Mouse (Mus musculus) right cerebral cortex, postnatal 25 days (tissue): ENCODE measurements at regions not wholly inside any gene's neighbourhood (a gene's known extent, or its start where the extent isn't known, plus 50 kb on each side); places are given as distances from the start of the nearest gene placed in this dataset.

Source experiments
- DNase-seq: peaks from one replicate; pipeline ENCODE4 v3.0.0; 2022

DNA sequence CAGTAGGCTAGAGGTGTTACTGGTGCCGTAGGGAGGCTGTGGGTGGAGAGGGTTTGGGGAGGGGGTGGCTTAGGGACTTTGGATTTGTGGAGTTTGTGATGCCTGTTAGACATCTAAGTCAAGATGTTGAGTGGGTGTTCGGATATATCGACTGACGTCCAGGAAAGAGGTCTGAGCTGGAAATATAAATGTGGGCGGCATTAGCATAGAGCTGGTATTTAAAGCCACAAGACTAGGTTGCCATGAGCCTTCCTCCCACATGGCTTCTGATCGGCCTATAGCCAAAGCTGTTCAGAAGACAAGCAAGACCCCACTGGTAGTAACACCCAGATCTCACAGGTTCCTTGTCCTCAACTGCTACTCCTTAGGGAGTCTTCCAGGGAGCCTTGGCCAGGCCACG lies 184.9 kb downstream of the Tle3 start:
- DNase-seq: peak; percentile 27

DNA sequence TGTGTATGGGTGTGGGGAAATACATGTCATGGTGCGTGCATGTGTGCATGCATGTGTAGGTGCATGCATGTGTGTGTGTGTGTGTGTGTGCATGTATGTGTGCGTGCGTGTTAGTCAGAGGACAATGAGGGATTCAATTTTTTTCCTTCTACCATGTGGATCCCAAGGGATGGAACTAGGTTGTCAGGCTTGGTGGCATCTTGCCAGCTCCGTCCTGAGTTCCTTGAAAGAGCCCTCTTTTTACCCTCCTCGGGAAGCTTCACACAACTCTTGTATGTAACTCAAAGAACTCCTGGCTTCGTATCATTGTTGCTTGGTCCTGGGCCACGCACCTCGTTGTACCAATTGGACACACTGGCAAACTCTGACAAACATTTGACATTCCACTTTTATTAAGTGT lies 183.0 kb downstream of the Tle3 start:
- no peak for DNase-seq

DNA sequence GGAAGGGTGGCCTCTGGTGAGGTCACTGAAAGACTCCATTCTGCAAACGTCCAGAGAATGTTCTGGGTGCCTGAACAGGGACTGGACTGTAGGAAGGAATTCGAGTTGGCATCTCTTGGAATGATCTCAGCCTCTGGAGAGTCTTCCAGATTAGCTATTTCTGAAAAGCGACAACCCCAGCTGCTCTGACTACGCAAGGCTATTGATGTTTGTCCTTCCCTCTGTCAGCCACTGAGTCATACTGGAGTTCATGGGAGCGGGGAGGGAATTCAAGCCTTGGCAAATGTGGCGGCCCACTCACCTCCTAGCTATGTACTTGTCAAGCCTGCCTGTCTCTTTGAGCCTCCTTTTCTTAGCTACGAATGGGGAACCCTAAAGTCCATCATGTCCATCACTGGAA lies 182.4 kb downstream of the Tle3 start:
- DNase-seq: no peak

DNA sequence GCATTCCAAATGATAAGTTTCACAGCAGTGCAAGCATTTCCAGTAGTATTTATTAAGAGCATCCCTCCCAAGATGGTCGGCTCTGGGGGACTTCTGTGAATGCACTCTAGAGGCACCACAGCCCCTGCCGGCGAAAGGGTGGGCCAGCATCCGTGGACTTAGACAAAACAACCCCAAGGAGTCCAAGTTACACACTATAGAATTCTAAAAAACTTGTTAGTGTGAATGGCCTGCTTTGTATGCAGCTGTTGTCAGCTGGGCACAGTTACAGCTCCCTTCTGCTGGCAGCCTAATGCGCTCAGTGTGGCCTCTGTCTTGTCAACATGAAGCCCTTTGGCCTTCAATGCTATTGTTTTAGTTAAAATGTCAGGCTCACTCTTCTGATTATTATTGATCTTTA lies 181.5 kb downstream of the Tle3 start:
- DNase-seq: no peak

DNA sequence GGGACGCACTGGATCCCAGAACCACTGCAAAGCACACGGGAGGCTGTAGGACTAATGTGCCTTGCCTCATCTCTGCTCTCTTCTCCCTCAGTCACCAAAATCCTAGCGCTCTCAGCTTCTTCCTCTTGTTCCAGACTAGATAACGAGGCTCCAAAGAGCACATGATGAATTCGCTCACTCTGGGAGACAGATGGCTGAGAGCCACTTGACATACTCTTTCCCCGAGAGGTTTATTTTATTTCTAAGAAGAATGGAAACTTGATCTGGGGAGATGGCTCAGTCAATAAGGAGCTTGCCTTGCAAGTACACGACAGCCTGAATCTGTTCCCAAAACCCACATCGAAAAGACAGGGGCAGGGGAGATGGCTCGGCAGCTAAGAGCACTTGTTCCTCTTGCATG lies 179.2 kb downstream of the Tle3 start:
- no peak for DNase-seq

DNA sequence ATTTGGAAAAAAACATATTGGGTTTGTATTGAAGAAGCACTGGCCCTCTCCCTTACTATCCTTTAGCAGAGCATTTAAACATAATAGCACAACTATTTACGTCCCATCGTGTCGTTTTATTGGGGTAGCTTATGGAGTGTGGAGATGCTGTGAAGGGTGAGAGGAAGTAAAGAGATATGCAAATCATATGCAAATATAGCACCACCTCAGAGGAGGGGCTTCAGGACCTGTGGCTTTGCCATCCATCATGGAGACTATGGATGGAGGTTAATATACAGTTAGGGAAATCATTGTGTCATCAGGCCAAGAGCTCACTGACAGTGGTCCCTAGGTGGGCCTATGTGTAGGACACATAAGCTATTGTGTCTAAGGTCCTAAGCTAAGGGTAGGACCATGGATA lies 178.2 kb downstream of the Tle3 start:
- no peak for DNase-seq

GRCm38 (mm10) chr9:61549692-61550241 lies 177.6 kb downstream of the Tle3 start:
- DNase-seq: no peak

GRCm38 (mm10) chr9:61537316-61538189 lies 165.4 kb downstream of the Tle3 start:
- DNase-seq: no peak

- DNase-seq: no peak
Measured at GRCm38 (mm10) chr9:61533237-61533636, 161.1 kb downstream of the Tle3 start.

- DNase-seq: no peak
Measured at GRCm38 (mm10) chr9:61530263-61531045, 158.3 kb downstream of the Tle3 start.

DNA sequence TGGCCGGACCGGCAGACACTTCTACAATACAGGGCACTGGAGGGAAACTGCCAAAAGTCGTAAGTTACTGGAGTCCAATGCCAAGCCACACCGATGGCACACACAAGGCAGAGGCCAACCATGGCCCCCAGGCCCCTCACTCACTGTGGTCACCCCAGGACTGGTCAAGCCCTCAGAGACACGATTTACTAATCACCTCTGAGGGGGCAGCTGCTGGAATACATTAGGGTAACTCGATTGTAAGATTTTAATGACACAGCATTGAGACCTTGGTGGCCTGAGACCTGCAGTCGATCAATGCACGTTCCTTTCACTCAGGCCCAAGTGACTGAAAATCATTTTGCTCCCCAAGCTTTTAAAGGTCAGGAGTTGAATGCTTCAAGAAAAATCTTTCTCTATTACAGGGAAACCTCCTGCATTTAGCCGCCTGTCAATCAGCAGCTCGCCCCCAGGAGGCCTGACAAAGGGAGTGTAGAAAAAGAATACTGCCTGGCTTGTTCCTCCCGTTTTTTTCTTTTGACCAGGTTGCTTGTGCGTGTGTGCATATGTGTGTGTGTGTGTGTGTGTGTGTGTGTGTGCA lies 156.2 kb downstream of the Tle3 start:
- DNase-seq: no peak

DNA sequence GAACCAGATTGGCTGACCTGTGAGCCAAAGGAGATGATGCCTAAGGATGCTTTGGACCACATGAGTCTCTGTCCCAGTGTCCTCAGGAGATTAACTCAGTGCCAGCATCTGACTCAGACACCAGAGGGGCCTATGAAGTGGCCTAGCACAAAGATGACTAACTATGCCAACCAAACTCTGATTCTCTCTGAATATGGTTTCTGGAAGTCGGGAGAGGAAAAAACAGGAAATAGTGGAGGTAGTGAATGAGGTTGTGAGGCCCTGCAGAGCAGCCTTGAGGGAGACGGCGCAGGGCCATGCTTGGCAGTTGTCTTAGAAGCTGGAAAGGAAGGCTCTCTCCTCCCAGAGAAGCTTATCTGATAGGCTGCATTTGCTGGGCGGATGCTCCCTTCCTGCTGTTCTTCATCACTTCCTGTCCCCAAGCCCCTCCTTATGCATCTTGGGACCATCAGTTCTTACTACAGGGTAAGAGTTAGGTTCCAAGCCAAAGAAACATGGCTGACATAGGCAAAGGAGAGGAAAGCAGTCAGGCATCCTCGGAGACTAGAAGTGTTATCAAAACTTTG lies 155.4 kb downstream of the Tle3 start:
- DNase-seq: no peak

GRCm38 (mm10) chr9:61520136-61520535 lies 148.0 kb downstream of the Tle3 start:
- DNase-seq: no peak

DNA sequence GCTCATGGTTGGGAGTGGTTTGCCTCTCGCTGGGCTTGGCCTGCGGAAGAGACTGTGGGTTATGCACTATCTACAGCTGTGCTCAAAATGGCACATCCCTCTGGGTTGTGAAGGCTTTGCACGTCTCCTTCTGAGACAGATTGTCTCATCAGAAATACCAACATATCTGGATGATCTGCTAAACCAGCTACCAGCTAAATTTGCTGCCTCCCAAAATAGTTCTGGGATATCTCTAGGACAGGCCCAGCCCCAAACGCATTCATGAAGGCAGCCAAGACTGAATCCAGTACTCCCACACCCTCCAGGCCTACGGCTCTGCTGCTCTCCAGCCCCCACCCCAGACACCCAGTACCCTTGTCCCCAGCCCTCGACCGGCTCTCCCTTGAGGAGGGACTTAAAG lies 145.7 kb downstream of the Tle3 start:
- DNase-seq: peak; percentile 50

GRCm38 (mm10) chr9:61511436-61511835 lies 139.3 kb downstream of the Tle3 start:
- DNase-seq: no peak

DNA sequence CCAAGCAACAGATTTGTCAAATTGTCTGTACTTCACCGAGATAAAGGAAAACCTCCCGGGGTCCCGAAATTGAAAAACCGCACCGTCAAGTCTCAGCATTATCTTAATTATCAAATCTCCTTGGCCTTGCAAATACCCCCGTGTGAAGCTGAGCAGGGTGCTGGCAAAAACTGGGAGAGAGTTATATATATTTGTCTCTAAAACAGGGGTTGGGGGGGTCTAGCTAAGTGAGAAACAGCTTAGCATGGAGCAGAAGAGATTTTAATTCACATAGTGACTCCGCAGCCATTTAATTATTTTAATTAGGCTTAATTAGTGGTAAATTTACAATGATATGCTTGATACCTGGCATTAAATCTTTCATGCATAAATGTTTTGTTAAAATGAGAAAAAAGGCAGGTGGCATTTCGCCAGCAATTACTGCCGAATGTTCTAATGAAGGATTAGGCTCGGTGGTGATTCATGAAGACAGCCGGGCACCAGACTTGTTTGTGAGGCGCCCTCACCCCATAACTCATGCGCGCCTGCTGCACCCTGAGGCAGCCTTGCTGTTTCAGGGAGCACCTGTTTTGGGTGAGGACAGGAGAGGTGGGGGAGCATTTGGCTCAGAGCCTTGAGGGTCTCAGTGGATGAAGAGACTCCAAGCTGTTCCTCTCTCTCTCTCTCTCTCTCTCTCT lies 138.2 kb downstream of the Tle3 start:
- no peak for DNase-seq

DNA sequence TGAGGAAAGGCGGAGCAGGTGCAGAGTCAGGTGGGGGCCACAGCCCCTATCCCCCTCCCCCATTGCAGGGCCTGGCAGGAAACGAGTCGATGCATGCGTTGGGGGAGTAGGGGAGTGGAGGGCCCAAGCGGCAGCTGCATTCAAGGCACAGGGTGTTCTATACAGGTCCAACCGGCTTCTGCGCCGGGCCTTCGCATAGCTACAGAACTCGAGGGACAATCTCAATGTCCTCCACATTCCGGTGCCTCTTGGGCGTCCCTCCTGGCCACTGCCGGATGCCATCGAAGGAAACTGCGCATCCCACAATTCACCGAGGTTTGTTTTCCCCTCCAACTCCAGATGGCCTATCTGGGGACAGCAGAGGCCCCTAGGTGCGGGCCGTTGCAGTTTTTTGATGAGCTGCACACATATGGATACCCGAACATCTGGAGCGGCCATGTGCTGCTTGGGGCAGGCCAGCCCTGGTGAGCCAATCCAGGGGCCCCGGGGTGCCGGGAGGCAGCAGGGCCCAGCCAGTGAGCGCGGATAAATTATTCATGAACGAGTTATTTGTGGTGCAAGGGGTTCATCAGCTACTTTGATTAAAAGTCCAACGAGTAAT lies 137.5 kb downstream of the Tle3 start:
- DNase-seq: no peak

DNA sequence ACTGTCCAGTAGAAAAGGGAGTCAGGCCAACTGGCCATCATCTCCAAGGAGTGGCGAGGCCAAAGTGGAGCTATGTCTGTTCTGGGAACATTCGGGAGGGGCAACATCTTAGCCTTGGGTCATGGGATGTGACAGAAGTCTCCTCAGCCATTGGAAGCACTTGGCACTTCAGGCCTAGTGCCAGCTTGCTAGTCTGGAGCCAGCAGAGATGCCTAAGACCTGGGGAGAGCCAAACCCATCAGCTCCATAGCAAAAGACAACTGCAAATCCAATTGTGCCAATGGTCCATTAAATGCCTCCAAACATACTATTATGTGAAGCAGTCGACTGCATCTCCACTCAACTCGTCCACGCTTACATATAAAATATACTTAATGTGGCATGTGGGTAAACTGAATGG lies 136.9 kb downstream of the Tle3 start:
- DNase-seq: no peak

- no peak for DNase-seq
Measured at GRCm38 (mm10) chr9:61500851-61501250, 128.7 kb downstream of the Tle3 start.

- DNase-seq: no peak
Measured at GRCm38 (mm10) chr9:61492896-61493295, 120.7 kb downstream of the Tle3 start.

- no peak for DNase-seq
Measured at GRCm38 (mm10) chr9:61491131-61491712, 119.1 kb downstream of the Tle3 start.

DNA sequence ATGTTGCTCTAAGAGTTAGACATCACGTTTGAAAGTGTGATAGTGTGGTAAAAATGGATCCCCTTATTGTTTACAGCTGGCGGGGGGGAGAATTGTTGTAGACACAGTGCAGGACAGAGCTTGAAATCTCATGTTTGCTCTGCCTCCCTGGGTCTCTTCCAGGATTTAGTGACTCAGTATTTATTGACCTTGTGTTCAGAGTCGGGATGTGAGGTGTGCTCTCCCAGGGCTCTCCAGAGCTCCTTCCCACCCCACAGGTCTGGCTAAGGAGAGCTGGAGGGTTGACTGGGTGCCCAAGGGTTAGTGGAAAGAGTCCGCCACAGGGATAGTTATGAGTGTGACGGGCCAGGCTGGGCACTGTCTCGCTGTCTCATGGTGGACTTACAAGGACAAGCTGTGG lies 117.8 kb downstream of the Tle3 start:
- DNase-seq: no peak
